Mouse (Mus musculus) stomach, embryonic 16.5 days (tissue): ENCODE results near the gene Ncl. TPM values are rescaled to one million over a fixed set of nuclear protein-coding genes. Genes with fewer than 3 reads are reported as not detected.
A peak's percentile ranks its signal among the peaks of the same experiment; 100 is the strongest.

ENCODE experiments used
- ATAC-seq: fragments of 200-750 bp; cut with Nextera tagmentation; 2 replicates; pipeline ENCODE4 v1.8.0; 2017; ENCODE audit warnings: moderate number of reproducible peaks, moderate TSS enrichment; ENCODE audit not compliant: insufficient read depth, low FRiP score
- H3K27ac ChIP-seq: fragments of 300-500 bp; sonication (generic); 2 replicates; pipeline ENCODE4 v1.5.1; 2014; ENCODE audit warnings: low read length
- H3K27me3 ChIP-seq: fragments of 300-500 bp; sonication (generic); 2 replicates; pipeline ENCODE4 v1.6.1; 2014; ENCODE audit warnings: low read length, control low read depth, mixed read lengths; ENCODE audit not compliant: control insufficient read depth, insufficient read depth
- H3K36me3 ChIP-seq: fragments of 300-500 bp; sonication (generic); 2 replicates; pipeline ENCODE4 v1.6.1; 2014; ENCODE audit warnings: low read length; ENCODE audit not compliant: control insufficient read depth, insufficient read depth
- H3K4me1 ChIP-seq: fragments of 300-500 bp; sonication (generic); 2 replicates; pipeline ENCODE4 v1.6.1; 2014; ENCODE audit warnings: low read length, control low read depth, mixed read lengths; ENCODE audit not compliant: control insufficient read depth, insufficient read depth
- H3K4me2 ChIP-seq: fragments of 300-500 bp; sonication (generic); 2 replicates; pipeline ENCODE4 v1.6.1; 2014; ENCODE audit warnings: low read depth, low read length, mixed read lengths
- H3K4me3 ChIP-seq: fragments of 300-500 bp; sonication (generic); replicated peaks from 2 replicates; pipeline ENCODE4 v1.5.1; 2014; ENCODE audit warnings: mild to moderate bottlenecking, low read length
- H3K9ac ChIP-seq: fragments of 300-500 bp; sonication (generic); 2 replicates; pipeline ENCODE4 v1.6.1; 2014; ENCODE audit warnings: low read length
- H3K9me3 ChIP-seq: fragments of 300-500 bp; sonication (generic); replicated peaks from 2 replicates; pipeline ENCODE4 v1.6.1; 2016; ENCODE audit warnings: low read length, control low read depth; ENCODE audit not compliant: control insufficient read depth
- WGBS: fragments of 180-500 bp; shearing (Covaris S2); extraction: QIAGEN DNeasy Blood & Tissue Kit; methylation state at CpG from one replicate; pipeline ENCODE4 v1.1.7; 2014; 5-methylcytosine and 5-hydroxymethylcytosine counted together
- polyA plus RNA-seq: library from polyadenylated mRNA; unstranded; fragments of >200 nt; fragmentation: Nextera tagmentation; extraction: Ambion mirVana; gene quantifications from 2 replicates; pipeline ENCODE4 v1.2.1, GENCODE M21; 2015

Ncl gene
- polyA plus RNA-seq, 1 experiment from 2014 or later = 382 TPM

DNA sequence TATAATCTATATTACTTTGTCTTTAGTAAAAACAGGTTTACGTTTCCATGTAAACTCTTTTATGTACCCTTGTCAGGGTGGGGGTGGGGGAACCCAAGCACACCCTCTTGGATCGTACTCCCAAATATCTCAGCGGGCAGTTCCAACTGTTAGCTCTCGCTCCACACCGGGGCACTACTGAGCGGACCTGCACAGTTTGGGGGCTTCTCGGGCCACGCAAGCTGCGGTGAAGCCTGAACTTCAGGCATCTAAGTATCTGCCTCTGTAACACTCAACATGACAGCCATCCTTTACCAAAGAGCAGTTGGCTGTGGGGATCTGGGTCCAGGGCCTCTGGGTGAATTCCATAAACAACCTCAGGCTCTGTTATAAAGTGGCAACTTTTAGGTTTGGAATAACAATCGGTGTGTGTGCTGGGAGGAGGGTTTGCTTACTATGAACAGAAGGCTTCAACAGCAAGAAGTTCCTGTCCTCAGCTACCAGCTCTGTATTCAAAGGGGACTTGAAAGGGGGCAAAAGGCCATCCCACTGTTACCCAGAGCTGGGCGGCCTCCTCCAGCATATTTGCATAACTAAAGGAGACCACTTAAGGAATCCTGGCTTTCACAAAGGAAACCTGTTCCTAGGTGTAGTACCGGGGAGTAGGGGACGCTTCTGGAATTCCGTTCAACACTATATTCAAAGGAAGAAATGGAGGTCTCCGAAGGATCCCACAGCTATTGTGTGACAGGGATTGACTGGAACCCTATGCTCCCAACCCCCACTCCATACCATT is 48.5 kb downstream of the Ncl start:
- Histone ChIP-seq H3K27ac (no peak overlapping the region), H3K4me3 (no peak overlapping the region), H3K36me3 (no peaks in the 10 kb centered on the region), H3K27me3 (no peaks in the 10 kb centered on the region), H3K4me2 (no peak overlapping the region), H3K9me3 (no peaks in the 10 kb centered on the region), H3K4me1 (no peaks in the 10 kb centered on the region), H3K9ac (no peak overlapping the region)
- WGBS = 41% methylated on average over 15 of the region's 15 CpGs
- no peak for ATAC-seq

DNA sequence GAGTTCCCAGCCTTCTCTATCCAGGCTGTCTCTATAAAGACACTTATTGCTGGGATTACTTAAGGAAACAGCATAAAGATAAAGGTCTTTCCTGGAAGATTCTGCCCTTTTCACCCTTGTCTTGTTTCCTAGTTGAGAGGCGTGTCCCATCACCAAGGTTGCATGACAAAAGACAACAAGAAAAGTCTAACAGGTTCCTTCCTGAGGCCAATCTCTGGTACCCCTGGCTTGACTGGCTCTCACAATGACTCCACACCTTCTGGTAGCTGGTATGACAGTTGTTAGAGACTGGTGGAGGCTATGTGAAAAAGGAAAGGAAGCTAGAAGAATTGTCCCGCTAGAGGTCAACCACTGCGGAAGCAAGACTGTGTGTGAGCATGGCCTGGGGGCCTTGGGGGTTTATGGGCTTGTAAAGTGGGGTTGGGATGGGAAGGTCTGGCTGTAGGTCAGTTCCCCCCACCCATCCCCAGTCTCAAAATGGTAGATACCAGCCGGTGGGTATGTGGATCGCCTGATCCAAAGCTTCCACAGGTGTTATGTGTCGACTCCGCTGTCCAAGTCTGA is 49.8 kb downstream of the Ncl start:
- Histone ChIP-seq H3K27ac (no peak overlapping the region), H3K4me3 (no peak overlapping the region), H3K27me3 (0 out of 2 replicates have a peak, but pooled peaks cover 3% of the 10 kb centered on the region), H3K36me3 (no peaks in the 10 kb centered on the region), H3K9me3 (no peaks in the 10 kb centered on the region), H3K4me1 (no peaks in the 10 kb centered on the region), H3K4me2 (no peak overlapping the region), H3K9ac (no peak overlapping the region)
- WGBS = 92% methylated on average over 7 of the region's 7 CpGs
- ATAC-seq = no peak

- no peaks in the 10 kb centered on the region for H3K36me3 ChIP-seq
- no peak overlapping the region for H3K9ac ChIP-seq
- WGBS = 52% methylated on average over 4 of the region's 4 CpGs
- H3K27ac ChIP-seq = no peak overlapping the region
- H3K4me1 ChIP-seq = peaks cover 6% of the 10 kb centered on the region; the same call in 1 of the 2 replicates
- no peaks in the 10 kb centered on the region for H3K9me3 ChIP-seq
- H3K4me2 ChIP-seq = no peak overlapping the region
- no peak overlapping the region for H3K4me3 ChIP-seq
- H3K27me3 ChIP-seq = 0 out of 2 replicates have a peak, but pooled peaks cover 6% of the 10 kb centered on the region
- ATAC-seq = no peak
Measured at GRCm38 (mm10) chr1:86307871-86308641, 51.1 kb downstream of the Ncl start.

GRCm38 (mm10) chr1:86307177-86307762 is 51.9 kb downstream of the Ncl start:
- Histone ChIP-seq H3K27me3 (0 out of 2 replicates have a peak, but pooled peaks cover 6% of the 10 kb centered on the region), H3K9me3 (no peaks in the 10 kb centered on the region), H3K27ac (no peak overlapping the region), H3K4me3 (no peak overlapping the region), H3K4me2 (no peak overlapping the region), H3K4me1 (peaks cover 10% of the 10 kb centered on the region), H3K36me3 (no peaks in the 10 kb centered on the region), H3K9ac (no peak overlapping the region)
- no peak for ATAC-seq
- 88% methylated on average over 7 of the region's 7 CpGs for WGBS

- Histone ChIP-seq H3K27ac (no peak overlapping the region), H3K4me2 (no peak overlapping the region), H3K4me3 (no peak overlapping the region), H3K36me3 (no peaks in the 10 kb centered on the region), H3K27me3 (0 out of 2 replicates have a peak, but pooled peaks cover 6% of the 10 kb centered on the region), H3K4me1 (peaks cover 10% of the 10 kb centered on the region), H3K9me3 (no peaks in the 10 kb centered on the region), H3K9ac (no peak overlapping the region)
- 84% methylated on average over 3 of the region's 3 CpGs for WGBS
- ATAC-seq = no peak
Measured at GRCm38 (mm10) chr1:86306686-86307085, 52.5 kb downstream of the Ncl start.

GRCm38 (mm10) chr1:86303873-86304250 is 55.3 kb downstream of the Ncl start:
- Histone ChIP-seq H3K27ac (no peak overlapping the region), H3K36me3 (no peaks in the 10 kb centered on the region), H3K4me1 (peaks cover 10% of the 10 kb centered on the region), H3K27me3 (0 out of 2 replicates have a peak, but pooled peaks cover 6% of the 10 kb centered on the region), H3K4me2 (peak overlapping the region; percentile 98), H3K4me3 (peak overlapping the region; percentile 65), H3K9ac (peak overlapping the region; percentile 77), H3K9me3 (no peaks in the 10 kb centered on the region)
- ATAC-seq = no peak
- 4% methylated on average over 16 of the region's 16 CpGs for WGBS

DNA sequence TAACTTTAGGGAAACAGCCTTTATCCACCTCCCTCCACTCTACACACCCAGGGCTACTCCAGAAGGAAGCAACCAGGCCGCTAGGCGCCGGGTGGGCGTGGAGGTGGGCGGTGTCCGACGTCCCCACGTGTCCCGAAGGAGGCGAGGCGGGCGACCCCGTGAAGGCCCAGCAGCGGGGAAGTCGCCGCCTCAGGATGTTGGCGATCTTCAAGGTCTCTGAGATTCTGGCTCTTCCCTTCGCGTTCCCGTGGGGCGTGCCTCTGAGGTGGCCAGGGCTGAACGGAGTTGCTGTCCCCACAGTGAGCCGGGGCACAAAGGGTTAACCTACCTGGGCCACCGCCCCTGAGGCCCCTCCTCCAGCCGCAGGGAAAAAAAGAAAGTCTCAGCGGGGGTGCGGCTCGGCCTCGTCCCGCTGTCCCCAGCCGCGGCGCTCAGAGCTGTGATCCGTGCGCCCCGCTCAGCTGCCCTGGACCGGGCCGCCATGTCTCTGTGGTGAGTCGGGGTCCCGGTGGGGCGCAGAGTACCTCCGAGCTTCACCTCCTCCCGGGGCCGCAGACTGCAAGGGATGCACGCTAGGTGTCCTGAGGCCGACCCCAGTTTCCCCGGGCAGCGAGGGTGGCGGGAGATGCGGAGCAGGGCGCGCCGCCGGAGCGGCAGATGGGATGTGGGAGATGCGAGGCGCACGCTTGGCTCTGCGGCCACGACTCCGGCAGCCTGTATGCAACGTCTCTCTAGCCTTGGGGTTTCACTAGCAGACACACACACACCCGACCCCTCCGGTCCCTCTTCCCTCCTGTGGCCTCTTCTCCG is 55.9 kb downstream of the Ncl start:
- Histone ChIP-seq H3K9me3 (no peaks in the 10 kb centered on the region), H3K27me3 (0 out of 2 replicates have a peak, but pooled peaks cover 6% of the 10 kb centered on the region), H3K4me2 (peak overlapping the region; percentile 98), H3K4me3 (peak overlapping the region; percentile 65), H3K9ac (peak overlapping the region; percentile 77), H3K27ac (no peak overlapping the region), H3K36me3 (no peaks in the 10 kb centered on the region), H3K4me1 (peaks cover 10% of the 10 kb centered on the region)
- WGBS = under 1% methylated on average over 65 of the region's 65 CpGs
- ATAC-seq = peak; percentile 86

GRCm38 (mm10) chr1:86302532-86302931 is 56.7 kb downstream of the Ncl start, which contains the start of gene B3gnt7:
Gene B3gnt7 (plus strand): TSS chr1:86302832.
- Histone ChIP-seq H3K4me3 (peak within 1 kb of the TSS; percentile 65), H3K9ac (peak within 1 kb of the TSS; percentile 77), H3K27me3 (0 out of 2 replicates have a peak, but pooled peaks cover 6% of the 10 kb centered on the region), H3K9me3 (no peaks in the 10 kb centered on the region), H3K27ac (no peak within 1 kb of the TSS), H3K4me1 (peaks cover 10% of the 10 kb centered on the region), H3K36me3 (no peaks in the 10 kb centered on the region), H3K4me2 (peak within 1 kb of the TSS; percentile 98)
- WGBS = 36% methylated on average over 6 of the region's 6 CpGs
- no peak for ATAC-seq
